Mouse (Mus musculus) olfactory bulb, adult 2 months (tissue): ENCODE measurements around the gene Igfals.

Experiments used
- CTCF ChIP-seq: fragments of 200-500 bp; IDR thresholded peaks from 2 replicates; pipeline ENCODE4 v1.5.1; 2012; ENCODE audit warnings: low read depth, mild to moderate bottlenecking, low read length, moderate library complexity; ENCODE audit not compliant: insufficient read depth
- POLR2A ChIP-seq: fragments of 200-500 bp; IDR thresholded peaks from 2 replicates; pipeline ENCODE4 v1.6.1; 2012; ENCODE audit warnings: mild to moderate bottlenecking, low read depth, low read length, moderate library complexity; ENCODE audit not compliant: insufficient read depth

DNA sequence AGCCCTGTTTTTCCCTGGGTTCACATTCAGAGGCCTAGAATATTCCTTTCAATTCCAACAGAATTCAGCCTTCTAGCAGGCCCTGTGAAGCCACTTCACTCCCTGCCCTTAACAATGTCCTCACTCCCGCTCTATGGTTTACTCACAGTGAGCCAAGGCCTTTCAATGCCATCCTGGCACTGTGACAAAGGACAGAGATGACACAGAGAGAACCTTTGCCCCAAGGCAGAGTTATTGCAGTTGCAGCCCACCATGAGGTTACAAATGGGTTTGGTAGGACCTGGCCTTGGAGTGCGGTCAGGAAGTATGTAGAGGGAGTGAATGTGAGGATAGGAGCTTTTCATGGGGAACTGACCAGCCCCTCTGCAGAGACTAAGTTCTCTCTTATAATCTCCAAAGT is 41.8 kb downstream of the Igfals start:
- TF ChIP-seq CTCF (no peak), POLR2A (no peak)
